Mouse (Mus musculus) liver, adult 2 months (tissue): Measurements from ENCODE around the gene Insl5. TPM values are rescaled to one million over a fixed set of nuclear protein-coding genes. Genes with fewer than 3 reads are reported as not detected.

ENCODE experiments used
- DNase-seq: peaks from one replicate; pipeline ENCODE4 v3.0.0-alpha.2; 2011; ENCODE audit warnings: low read depth, low spot score; ENCODE audit errors: extremely low read depth
- H3K27ac ChIP-seq: fragments of 200-500 bp; replicated peaks from 2 replicates; pipeline ENCODE4 v1.5.1; 2012; ENCODE audit warnings: low read depth, mild to moderate bottlenecking, control low read depth, inconsistent platforms, low read length; ENCODE audit not compliant: insufficient read depth
- H3K27me3 ChIP-seq: fragments of 200-500 bp; 2 replicates; pipeline ENCODE4 v1.6.1; 2012; ENCODE audit warnings: mild to moderate bottlenecking, moderate library complexity, low read length, inconsistent platforms; ENCODE audit not compliant: control insufficient read depth, insufficient read depth
- H3K36me3 ChIP-seq: fragments of 200-500 bp; 2 replicates; pipeline ENCODE4 v1.6.1; 2012; ENCODE audit warnings: low read length, inconsistent platforms; ENCODE audit not compliant: control insufficient read depth, insufficient read depth
- H3K4me1 ChIP-seq: fragments of 200-500 bp; 2 replicates; pipeline ENCODE4 v1.6.1; 2011; ENCODE audit warnings: low read length; ENCODE audit not compliant: control insufficient read depth, insufficient read depth
- H3K4me3 ChIP-seq: fragments of 200-500 bp; 2 replicates; pipeline ENCODE4 v1.5.1; 2011; ENCODE audit warnings: low read depth, mild to moderate bottlenecking, control low read depth, low read length, moderate library complexity; ENCODE audit not compliant: insufficient read depth
- H3K79me2 ChIP-seq: fragments of 200-500 bp; 2 replicates; pipeline ENCODE4 v1.6.1; 2012; ENCODE audit warnings: inconsistent platforms, mild to moderate bottlenecking, low read length, moderate library complexity; ENCODE audit not compliant: control insufficient read depth, insufficient read depth
- H3K9ac ChIP-seq: fragments of 200-500 bp; 2 replicates; pipeline ENCODE4 v1.6.1; 2012; ENCODE audit warnings: low read depth, mild to moderate bottlenecking, control low read depth, inconsistent platforms, low read length
- CTCF ChIP-seq: fragments of 200-500 bp; IDR thresholded peaks from 2 replicates; pipeline ENCODE4 v1.5.1; 2011; ENCODE audit warnings: low read depth, low read length, control low read depth
- POLR2A ChIP-seq: fragments of 200-500 bp; IDR thresholded peaks from 2 replicates; pipeline ENCODE4 v1.6.1; 2011; ENCODE audit warnings: low read length, control low read depth; ENCODE audit not compliant: insufficient read depth; ENCODE audit errors: extremely low read depth
- WGBS: fragments of 180-500 bp; shearing (Covaris S2); methylation state at CpG from one replicate; pipeline ENCODE4 v1.1.7; 2018; 5-methylcytosine and 5-hydroxymethylcytosine counted together
- polyA plus RNA-seq: library from polyadenylated mRNA; depleted of rRNA; stranded (reverse); fragments of >200 nt; gene quantifications from 2 replicates; pipeline ENCODE4 v1.2.3, GENCODE M21; 2012
- total RNA-seq: library from RNA; depleted of rRNA; stranded (reverse); fragments of >200 nt; gene quantifications from 2 replicates; pipeline ENCODE4 v1.2.3, GENCODE M21; 2014

Insl5 gene
- total and polyA plus RNA-seq, 2 experiments, result not detected

- no peaks in the 10 kb centered on the region for H3K4me1 ChIP-seq
- WGBS, result 45% methylated on average over 4 of the region's 4 CpGs
- H3K27ac ChIP-seq, result no peak overlapping the region
- no peaks in the 10 kb centered on the region for H3K27me3 ChIP-seq
- H3K79me2 ChIP-seq, result no peaks in the 10 kb centered on the region
- TF ChIP-seq POLR2A (no peak), CTCF (no peak)
- H3K36me3 ChIP-seq, result no peaks in the 10 kb centered on the region
- H3K4me3 ChIP-seq, result no peak overlapping the region
- DNase-seq, result no peak
- H3K9ac ChIP-seq, result no peak overlapping the region
Observed at GRCm38 (mm10) chr4:103013490-103013889, 13.2 kb downstream of the Insl5 start.

- TF ChIP-seq POLR2A, result no peak
- TF ChIP-seq CTCF, result no peak
- WGBS, result 63% methylated on average over 7 of the region's 7 CpGs
- Histone ChIP-seq H3K27ac (no peak overlapping the region), H3K27me3 (no peaks in the 10 kb centered on the region), H3K36me3 (no peaks in the 10 kb centered on the region), H3K4me1 (no peaks in the 10 kb centered on the region), H3K79me2 (no peaks in the 10 kb centered on the region), H3K4me3 (no peak overlapping the region), H3K9ac (no peak overlapping the region)
- DNase-seq, result no peak
Observed at GRCm38 (mm10) chr4:103011823-103012222, 14.8 kb downstream of the Insl5 start.

- H3K79me2 ChIP-seq, result no peaks in the 10 kb centered on the region
- H3K4me1 ChIP-seq, result no peaks in the 10 kb centered on the region
- H3K9ac ChIP-seq, result no peak overlapping the region
- no peak overlapping the region for H3K4me3 ChIP-seq
- no peak for DNase-seq
- TF ChIP-seq CTCF, result no peak
- TF ChIP-seq POLR2A, result no peak
- H3K36me3 ChIP-seq, result no peaks in the 10 kb centered on the region
- WGBS, result 96% methylated on average over 4 of the region's 4 CpGs
- no peaks in the 10 kb centered on the region for H3K27me3 ChIP-seq
- H3K27ac ChIP-seq, result no peak overlapping the region
Observed at GRCm38 (mm10) chr4:103010734-103011133, 15.9 kb downstream of the Insl5 start.

GRCm38 (mm10) chr4:103006943-103007418 is 19.7 kb downstream of the Insl5 start:
- Histone ChIP-seq H3K36me3 (no peaks in the 10 kb centered on the region), H3K4me3 (no peak overlapping the region), H3K4me1 (no peaks in the 10 kb centered on the region), H3K9ac (no peak overlapping the region), H3K27me3 (no peaks in the 10 kb centered on the region), H3K27ac (no peak overlapping the region), H3K79me2 (no peaks in the 10 kb centered on the region)
- DNase-seq, result no peak
- WGBS, result 12% methylated on average over 4 of the region's 4 CpGs
- no peak for TF ChIP-seq CTCF
- no peak for TF ChIP-seq POLR2A

- 90% methylated on average over 5 of the region's 5 CpGs for WGBS
- no peak overlapping the region for H3K4me3 ChIP-seq
Observed at GRCm38 (mm10) chr4:103006266-103006665, 20.4 kb downstream of the Insl5 start.

GRCm38 (mm10) chr4:103005190-103005945 is 21.3 kb downstream of the Insl5 start:
- Histone ChIP-seq H3K79me2 (no peaks in the 10 kb centered on the region), H3K4me3 (no peak overlapping the region), H3K4me1 (no peaks in the 10 kb centered on the region), H3K9ac (no peak overlapping the region), H3K36me3 (no peaks in the 10 kb centered on the region), H3K27me3 (no peaks in the 10 kb centered on the region), H3K27ac (no peak overlapping the region)
- DNase-seq, result no peak
- WGBS, result 83% methylated on average over 15 of the region's 15 CpGs
- TF ChIP-seq POLR2A (no peak), CTCF (no peak)

More at GRCm38 (mm10) chr4:103006266-103006665, 20.4 kb downstream of the Insl5 start:
- H3K27me3 ChIP-seq, result no peaks in the 10 kb centered on the region
- no peak overlapping the region for H3K9ac ChIP-seq
- no peaks in the 10 kb centered on the region for H3K4me1 ChIP-seq
- H3K36me3 ChIP-seq, result no peaks in the 10 kb centered on the region
- no peak for DNase-seq
- no peaks in the 10 kb centered on the region for H3K79me2 ChIP-seq
- no peak overlapping the region for H3K27ac ChIP-seq
- TF ChIP-seq CTCF (no peak), POLR2A (no peak)
